Mouse (Mus musculus): ENCODE results near the gene AC129217.1.

Gene AC129217.1

DNA sequence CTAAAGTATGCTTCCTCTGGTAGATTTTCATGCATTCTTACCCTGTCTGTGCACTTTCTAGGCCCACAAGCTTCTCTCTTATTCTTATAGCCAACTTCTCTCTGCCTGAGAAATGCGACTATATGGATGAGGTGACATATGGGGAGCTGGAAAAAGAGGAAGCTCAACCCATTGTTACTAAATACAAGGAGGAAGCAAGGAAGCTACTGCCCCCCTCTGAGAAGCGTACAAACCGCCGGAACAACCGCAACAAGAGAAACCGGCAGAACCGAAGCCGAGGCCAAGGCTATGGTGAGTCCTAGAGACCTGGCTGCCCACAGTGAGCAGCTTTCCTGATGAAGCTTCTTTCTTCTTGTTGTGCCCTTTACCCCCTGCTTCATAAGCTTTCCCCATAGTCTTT lies at the start of gene AC129217.1:
TSS of gene AC129217.1 (plus strand) at position 114 of the 400 bp plus-strand sequence.
- DNase-seq (ENCODE audit: low spot score in 2 of 2) = peak in 1 of 2 experiments; percentile 67

DNA sequence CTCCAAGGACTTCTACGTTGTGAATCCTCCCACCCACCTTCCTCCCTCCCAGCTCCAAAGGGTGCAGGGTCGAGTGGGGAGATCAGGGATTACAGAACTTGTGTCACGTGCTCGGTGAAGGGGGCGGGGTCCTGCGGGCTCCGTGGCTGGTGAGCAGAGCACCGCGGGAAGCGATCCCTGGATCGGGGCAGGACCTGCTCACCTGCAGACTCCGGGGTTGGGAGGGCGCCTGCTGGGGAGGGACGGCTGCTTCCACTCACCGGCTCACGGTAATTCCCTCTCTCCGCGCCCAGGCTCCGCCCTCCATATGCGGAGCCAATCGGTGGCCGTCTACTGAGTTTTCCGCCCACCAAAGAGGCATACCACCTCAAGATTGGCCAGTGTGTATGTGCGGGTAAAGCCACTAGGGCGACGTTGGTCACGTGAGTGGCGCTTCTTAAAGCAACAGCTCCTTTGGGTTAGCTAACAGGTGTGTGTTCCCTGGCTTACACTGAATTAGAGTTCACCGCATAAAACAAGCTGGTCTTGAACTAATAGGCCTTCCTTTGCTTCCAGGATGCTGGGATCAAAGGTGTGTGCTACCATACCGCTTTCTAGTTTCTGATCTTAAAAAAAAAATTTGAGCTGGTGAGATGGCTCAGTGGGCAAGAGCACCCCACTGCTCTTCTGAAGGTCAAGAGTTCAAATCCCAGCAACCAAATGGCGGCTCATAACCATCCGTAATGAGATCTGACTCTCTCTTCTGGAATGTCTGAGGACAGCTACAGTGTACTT lies 43.4 kb upstream of the AC129217.1 start, which contains the start of gene Taf6l:
TSS of gene Taf6l (minus strand) at position 410 of the 774 bp plus-strand sequence.
- peak; percentile 91 to 93 for DNase-seq (ENCODE audit: low spot score in 2 of 2)

DNA sequence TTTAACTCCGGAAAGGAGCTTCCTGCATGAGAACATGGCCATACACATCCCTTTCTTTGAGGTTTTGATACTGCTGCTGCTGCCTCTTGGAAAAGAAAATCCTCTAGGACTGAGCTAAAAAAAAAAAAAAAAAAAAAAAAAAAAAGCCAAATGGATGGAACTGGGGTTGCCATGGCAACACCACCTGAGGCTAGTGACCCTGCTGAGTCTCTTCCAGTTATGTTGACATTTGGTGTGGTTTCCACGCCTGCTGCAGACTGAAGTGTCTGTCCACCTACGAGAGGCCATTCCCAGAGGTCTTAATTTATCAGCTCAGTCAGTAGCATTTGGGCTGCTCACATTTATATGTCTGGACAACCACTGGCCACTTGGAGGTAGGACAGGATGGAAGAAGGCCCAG lies 41.1 kb upstream of the AC129217.1 start:
- DNase-seq (ENCODE audit: low spot score in 2 of 2) = no peak

DNA sequence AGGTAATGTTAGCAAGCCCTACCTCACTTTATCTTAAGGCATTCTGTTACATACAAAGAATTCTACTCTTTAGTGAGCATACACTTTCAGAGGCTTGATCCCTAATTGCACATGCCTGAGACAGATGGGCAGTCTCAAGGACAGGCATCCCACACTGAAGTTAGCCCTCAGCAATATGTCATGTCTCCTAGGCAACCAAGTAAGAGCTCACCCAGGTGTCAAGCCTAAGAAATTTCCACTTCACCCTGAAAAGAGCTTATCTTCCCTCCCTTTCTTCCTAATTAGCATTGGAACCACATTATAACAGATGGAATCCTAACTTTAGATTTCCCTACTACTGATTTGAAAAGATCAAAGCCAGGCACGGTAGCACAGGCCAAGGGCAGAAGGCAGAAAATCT lies 40.4 kb upstream of the AC129217.1 start:
- no peak for DNase-seq (ENCODE audit: low spot score in 2 of 2)

DNA sequence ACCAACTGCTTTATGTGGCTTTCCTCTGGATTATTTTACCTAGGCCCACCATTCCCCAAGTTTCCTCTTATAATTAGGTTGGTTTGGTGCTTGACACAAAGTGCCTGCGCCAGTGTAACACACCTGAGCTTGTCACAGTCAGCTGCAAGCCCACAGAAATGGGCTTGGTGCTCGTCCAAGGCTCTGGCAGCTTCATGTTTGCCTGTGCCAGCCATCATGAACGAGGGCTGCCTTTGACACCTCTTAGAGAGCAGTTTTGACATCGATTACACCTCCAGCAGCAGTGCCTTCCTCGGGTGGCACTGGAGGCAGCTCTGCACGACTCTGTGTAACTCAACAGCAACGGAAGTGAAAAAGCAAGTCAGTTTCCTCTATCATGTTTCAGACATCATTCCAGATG lies 39.4 kb upstream of the AC129217.1 start:
- DNase-seq (ENCODE audit: low spot score in 2 of 2) = no peak

DNA sequence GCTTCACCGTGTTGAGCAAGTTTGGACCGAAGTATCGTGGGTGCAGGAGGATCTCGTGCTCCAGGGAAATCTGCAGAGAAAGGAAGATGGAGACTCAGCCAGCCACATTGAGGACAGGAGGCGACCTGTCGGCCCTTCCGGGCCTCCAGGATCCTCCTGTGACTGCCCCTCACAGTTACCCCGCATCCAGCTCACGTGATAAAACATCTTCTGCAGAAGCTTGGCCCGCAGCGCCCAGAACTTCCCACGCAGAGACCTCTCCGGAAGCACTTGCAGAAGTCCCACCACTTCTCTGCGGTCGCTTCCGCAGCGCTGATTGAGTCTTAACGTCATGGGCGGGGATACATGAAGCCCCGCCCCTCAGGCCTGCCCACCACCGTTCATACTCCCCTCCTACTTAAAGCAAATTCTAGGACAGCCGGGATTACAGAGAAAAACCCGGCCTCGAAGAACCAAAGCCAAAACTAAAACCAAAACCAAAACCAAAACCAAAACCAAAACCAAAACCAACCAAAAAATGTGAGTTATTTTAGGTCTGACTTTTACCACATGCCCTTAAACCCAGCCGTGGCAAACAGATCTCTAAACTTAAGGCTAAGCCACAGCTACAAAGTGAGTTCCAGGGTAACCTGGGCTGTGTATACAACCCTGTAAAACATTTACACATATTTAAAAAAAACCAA lies 31.2 kb upstream of the AC129217.1 start, which contains the start of gene Polr2g:
TSS of gene Polr2g (minus strand) at position 314 of the 683 bp plus-strand sequence.
- DNase-seq (ENCODE audit: low spot score in 2 of 2) = peak; percentile 86 to 92

DNA sequence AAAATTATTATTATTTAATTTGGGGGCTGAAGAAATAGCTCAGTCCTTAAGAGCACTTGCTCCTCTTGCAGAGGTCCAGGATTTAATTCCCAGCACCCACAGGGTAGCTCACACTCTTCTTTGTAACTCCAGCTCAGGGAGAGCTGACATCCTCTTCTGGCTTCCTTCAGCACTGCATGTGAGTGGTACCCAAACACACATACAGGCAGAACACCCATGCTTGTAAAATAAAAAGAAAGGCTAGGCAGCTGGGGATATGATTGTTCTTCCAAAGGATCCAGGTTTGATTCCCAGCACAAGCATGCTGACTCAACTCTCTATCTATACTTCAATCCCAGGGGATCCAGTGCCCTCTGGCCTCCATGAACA lies 30.6 kb upstream of the AC129217.1 start:
- DNase-seq (ENCODE audit: low spot score in 2 of 2) = no peak

DNA sequence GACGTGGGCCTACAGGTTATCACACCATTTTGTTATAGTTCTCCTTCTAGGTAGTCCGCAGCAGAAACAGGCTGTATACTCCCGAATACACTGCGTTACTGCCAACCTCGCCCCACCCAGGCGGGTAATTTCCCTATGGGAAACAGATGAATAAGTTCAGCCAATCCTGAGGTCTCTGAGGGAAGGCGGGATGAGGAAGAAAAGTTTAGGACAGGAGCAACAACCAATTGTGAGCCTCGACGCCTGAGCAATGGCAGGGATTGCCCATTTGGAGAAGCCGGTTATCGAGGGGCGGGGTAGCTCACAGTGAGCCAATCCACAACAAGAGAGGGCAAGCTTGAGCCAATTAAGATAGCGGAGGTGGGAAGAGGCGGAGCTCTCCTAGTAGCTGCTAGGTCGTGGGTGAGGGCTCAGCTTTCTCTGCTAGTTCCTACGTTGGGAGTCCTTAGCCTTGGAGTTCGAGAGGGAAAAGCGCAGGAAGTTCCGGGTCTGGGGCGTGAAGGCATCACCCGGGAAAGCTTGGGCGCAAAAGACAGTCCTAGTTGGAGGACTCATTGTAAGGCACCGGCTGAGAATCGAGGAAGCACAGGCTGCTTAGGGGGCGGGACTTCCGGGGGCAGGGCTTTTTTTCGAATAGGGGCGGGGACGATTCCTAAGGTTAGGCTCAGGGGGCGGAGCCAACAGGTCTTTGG lies 27.3 kb upstream of the AC129217.1 start, which contains the start of gene Zbtb3:
TSS of gene Zbtb3 (plus strand) at position 426 of the 692 bp plus-strand sequence.
- peak; percentile 91 to 92 for DNase-seq (ENCODE audit: low spot score in 2 of 2)

DNA sequence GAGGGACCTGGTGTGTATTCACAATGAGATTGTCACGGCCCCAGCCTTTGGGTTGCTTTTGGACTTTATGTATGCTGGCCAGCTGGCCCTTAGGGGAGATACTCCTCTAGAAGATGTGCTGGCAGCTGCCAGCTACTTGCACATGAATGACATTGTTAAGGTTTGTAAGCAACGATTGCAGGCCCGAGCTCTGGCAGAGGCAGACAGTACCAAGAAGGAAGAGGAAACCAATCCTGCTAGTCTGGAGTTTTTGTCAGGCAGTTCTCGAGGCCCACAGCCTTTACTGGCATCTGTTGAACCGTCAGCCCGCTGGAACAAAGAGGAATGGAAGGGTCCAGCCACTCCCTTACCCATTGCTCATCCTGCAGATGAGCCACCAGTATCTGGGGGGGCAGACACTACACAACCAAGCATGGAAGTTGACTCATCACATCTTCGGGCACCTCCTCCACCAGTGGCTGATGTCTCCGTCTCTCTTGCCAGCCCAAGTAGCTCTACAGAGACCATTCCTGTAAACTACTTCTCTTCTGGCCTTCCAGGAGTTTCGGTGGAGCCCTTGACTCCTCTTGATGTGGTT lies 26.3 kb upstream of the AC129217.1 start:
- DNase-seq (ENCODE audit: low spot score in 2 of 2) = no peak

DNA sequence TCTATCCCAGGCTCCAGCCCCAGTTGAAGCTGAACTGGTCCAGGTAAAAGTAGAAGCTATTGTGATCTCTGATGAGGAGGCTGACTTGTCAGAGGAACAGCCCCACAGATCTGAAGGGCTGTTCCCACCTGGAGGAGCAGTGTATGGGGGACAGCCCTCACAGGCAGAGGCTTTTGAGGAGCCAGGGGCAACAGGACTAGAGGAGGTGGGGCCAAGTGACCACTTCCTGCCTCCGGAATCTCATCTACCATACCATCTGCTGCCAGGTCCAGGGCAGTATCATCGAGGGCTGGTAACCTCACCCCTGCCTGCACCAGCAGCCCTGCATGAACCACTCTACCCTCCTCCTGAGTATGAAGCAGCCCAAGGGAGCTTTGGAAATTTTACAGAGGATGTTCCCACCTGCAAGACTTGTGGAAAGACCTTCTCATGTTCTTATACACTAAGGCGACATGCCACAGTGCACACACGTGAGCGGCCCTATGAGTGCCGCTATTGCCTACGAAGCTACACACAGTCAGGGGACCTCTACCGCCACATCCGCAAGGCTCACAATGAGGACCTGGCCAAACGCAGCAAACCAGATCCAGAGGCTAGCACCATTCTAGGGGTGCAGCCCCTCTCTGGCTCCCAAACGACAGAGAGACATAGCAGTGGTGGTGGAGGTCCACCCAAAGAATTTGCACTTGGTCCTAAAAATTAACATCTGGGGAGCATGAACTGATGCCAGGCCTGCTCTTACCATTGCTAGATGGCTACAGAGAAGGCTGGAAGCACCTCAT lies 25.5 kb upstream of the AC129217.1 start:
- DNase-seq (ENCODE audit: low spot score in 2 of 2) = no peak

DNA sequence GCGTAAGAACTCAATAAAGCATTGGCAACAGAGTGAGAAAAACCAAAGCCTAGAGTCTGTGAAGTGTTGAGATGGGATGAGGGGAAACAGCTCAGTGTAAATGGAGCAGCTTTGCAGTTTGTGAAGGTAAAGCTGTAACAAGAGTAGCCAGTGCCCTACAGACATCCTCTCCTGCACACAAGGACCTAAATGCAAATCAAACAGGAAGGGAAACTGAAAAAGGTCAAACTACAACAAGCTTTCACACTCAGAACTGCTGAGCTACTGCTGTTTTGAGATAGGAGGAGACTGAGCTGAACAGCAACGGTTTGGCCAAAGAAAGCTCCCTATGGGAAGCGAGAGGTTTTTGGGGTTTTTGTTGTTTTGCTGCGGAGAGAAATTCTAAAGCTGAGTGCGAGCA lies 22.8 kb upstream of the AC129217.1 start:
- DNase-seq (ENCODE audit: low spot score in 2 of 2) = no peak

DNA sequence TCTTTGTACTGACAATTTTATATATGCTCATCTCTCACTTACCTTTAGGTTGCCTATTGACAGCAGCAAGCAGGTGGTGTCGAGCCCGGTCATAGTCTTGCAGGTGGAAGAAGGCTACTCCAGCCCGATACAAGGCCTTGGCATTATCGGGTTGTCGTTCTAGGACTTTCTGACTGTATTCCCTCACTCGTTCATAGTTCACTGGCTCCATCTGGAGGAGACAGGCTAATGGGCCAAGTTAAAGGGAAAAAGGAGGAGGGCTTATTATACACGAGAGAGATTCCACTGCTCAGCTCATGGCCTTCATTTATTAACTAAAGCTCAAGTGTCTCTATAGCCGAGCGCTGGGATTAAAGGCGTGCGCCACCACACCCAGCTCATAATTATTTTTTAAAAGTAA lies 13.8 kb upstream of the AC129217.1 start:
- DNase-seq (ENCODE audit: low spot score in 2 of 2) = no peak

DNA sequence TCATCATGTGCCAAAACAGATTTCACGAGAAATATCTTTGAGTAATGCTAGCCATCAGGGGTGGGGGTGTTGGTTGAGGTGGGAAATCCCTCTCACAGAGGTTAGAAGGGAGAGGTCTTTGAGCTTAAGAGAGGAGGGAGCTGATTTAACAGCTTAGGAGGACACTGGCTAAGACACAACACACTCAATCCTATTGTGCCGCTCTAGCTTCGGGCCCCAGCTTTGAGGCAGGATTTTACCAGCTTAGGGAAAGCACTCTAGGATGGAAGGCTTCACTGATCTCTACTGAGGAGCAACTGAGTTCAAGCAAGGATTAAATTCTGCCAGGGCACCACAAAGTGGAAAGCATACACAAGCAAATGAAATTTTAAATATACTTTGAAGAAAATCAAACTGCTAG lies 12.6 kb upstream of the AC129217.1 start:
- no peak for DNase-seq (ENCODE audit: low spot score in 2 of 2)

DNA sequence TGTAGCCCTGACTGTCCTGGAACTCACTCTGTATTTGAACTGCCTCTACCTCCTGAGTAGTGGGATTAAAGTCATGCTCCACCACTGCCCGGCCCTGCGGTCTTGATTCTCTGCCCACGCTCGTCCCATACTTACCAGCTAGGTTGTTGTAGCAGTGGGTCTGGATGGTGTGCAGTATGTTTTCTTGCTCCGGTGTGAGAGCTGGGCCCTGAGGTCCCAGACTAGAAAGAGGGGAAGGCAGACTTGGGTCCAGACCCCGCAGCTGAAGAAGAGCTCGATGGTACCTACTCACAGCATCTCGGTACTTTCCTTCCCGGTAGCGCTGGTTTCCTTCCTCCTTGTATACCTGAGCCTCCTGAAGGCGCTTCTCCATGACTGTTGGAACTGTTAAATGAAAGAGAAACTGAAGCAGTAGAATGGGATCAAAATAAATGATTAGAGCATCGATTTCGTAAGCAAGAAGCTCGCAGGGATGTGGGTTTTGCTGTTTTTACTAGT lies 11.2 kb upstream of the AC129217.1 start:
- no peak for DNase-seq (ENCODE audit: low spot score in 2 of 2)

DNA sequence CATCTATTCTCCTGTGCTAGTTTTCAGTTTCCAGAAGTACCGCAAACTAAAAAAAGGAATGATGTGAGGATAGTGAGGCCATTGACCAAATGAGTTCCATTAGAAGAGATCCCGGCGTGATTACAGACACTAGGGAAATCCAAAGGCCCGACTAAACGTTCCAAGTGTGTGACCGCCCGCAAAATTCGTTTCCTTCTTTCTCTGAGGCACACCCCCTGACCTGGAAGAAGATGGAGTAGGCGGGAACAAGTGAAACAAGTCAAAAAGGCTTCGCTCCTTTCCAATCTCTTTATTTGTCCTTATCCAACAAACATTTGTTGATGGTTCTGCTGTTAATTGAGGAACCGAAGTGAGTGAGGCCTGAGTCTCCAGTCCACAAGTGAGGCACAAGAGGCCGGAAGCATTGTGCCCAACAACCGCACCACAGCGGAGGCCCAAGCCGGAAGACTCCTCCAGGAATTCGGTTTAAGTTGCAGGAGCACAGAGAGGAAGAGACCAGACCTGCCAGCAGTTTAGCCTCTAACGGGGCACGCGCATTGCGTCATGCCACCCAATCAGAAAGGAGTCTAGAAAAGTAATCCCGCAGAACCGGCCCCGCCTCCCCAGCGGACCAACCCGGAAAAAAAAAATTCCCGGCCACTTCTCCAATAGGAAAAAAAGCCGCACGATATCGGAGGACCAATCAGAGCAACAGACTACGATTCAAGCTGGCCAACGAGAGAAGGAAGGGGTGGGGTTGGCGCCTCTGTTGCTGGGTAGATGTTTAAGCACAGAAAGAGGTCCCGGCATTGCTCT lies 10.6 kb upstream of the AC129217.1 start, which contains the start of gene Ttc9c:
TSS of gene Ttc9c (minus strand) at position 533 of the 795 bp plus-strand sequence.
- DNase-seq (ENCODE audit: low spot score in 2 of 2) = peak; percentile 92

DNA sequence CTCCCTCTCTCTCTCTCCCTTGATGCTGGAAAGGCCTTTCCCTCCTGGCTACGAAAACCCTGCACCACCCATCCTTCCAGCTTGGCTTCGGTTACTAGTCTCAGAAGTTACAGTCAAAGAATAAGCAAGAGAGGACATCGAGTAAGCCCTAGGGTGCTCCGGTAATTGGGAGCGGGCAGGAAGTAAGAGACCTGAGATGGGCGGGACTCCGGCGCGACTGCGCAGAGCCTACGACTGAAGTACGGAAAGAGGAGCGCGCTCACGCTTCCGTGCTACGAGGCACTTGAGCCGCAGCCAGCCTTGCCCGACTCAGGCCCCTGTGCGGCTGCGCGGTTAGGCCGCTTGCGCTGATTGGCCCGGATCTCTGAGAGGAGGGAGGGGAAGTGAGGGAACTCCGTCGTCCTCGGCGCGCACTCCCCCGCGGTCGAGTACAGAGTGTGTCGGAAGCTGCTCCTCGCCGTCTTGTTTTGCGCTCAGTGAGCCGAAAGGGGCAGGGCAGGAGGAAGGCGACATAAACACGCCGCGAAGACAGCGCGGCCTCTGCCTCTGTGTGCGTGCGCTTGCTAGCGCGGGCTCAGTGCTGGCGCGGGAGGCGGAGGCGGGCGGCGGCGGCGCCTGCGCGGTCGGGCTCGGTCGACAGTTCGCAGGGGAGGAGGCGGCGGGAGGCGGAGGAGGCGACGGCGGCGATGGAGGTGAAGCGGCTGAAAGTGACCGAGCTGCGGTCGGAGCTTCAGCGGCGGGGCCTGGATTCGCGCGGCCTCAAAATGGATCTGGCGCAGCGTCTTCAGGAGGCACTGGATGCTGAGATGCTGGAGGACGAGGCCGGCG lies 9.8 kb upstream of the AC129217.1 start, which contains the start of gene Hnrnpul2:
TSS of gene Hnrnpul2 (plus strand) at position 415 of the 828 bp plus-strand sequence.
- peak; percentile 96 to 98 for DNase-seq (ENCODE audit: low spot score in 2 of 2)

DNA sequence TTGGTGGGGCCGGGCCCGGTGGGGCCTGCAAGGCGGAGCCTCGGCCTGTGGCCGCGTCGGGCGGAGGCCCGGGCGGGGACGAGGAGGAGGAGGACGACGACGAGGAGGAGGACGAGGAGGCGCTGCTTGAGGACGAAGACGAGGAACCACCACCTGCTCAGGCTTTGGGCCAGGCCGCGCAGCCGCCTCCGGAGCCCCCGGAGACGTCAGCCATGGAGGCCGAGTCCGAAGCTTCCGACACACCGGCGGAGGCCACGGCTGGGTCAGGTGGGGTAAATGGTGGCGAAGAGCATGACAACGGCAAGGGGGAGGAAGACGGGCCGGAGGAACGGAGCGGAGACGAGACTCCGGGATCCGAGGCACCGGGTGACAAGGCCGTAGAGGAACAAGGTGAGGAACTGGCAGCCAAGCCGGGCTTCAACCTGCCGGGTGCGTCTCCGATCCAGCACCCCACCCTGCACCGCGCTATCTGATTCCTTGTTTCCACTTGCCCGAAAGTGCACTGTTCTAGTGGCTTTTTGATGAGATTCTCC lies 9.1 kb upstream of the AC129217.1 start:
- DNase-seq (ENCODE audit: low spot score in 2 of 2) = peak; percentile 68 to 84

DNA sequence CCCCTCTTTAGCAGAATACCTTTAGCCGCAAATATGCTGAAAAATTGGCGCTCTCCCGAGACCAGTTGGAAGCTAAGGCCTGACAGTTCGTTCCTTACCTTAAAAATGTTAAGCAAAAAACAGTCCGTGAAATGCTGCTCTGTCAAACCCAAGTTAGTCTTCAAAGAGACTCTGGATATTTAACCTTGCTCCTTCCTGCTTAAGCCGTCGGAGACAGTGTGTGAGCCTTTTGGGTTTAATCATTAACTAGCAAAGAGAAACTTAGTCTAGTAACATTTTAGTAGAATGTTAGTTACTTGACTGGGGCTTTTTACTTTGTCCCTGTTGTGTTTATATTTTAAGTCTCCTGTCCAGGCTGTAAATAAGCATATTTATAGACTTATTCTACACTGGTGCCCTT lies 8.4 kb upstream of the AC129217.1 start:
- no peak for DNase-seq (ENCODE audit: low spot score in 2 of 2)

DNA sequence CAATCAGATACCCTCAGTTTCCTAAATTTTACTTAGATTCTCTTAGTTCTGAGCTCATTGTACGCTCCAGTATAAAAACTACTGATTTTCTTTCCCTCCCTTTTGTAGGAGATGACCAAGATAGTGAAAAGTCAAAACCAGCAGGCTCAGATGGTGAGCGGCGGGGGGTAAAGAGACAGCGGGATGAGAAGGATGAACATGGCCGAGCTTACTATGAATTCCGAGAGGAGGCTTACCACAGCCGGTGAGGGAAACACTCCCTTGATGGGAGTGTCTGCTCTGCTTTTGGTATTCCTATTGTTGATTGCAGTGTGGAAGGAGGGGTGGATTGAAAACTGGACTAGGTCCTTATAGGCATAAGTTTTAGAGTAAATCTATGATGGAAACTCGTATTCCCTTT lies 6.9 kb upstream of the AC129217.1 start:
- DNase-seq (ENCODE audit: low spot score in 2 of 2) = no peak
